ENCODE assay signal across 20 mouse cellular contexts in the genomic region with DNA sequence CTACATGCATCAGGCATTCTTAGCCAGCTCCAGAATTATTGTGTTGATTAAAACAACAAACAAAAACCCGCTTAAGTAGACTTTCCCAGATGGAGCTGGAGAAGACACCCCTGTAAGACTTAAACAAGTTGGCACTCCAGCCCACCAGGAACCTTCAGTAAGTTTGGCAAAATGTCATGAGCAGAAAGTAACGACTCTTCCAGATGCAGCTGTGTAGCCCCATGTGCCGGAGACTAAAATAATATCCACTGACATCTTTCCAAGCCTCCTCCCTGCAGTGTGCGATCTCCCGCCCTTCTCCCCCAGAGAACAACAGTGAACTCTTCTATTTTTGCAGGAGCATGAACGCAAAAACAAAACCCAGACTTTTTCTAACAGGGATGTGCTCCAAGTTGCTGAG.
DNase-seq lines count a peak whose midpoint lies in the region; ATAC-seq and TF ChIP-seq lines count a peak whose summit lies in the region.
"Had no signal": no experiment of that assay in that cellular context is flagged by ENCODE, and none has a peak within 500 bp of the region (broad histone marks: within the 10 kb centered on the region; RNA-seq: fewer than 3 reads in every experiment).

No protein-coding gene starts in this region.

- no peak for TF ChIP-seq CTCF in lung, embryonic 14.5 days (IDR thresholded peaks at IDR 0.05; ENCODE audit: low read depth)
- TF ChIP-seq CTCF in stomach, postnatal 0 days (IDR thresholded peaks at IDR 0.05; ENCODE audit: low read depth), result no peak

- peaks cover 25% of the 10 kb centered on the region; the same call in 1 of the 2 replicates for H3K4me1 ChIP-seq in kidney, embryonic 14.5 days (ENCODE audit: control insufficient read depth, insufficient read depth, low read length)
- 0 out of 2 replicates have a peak, but pooled peaks cover 7% of the 10 kb centered on the region for H3K4me1 ChIP-seq in lung, embryonic 14.5 days (ENCODE audit: insufficient read depth)
- peaks cover 4% of the 10 kb centered on the region; the same call in 1 of the 2 replicates for H3K4me1 ChIP-seq in stomach, embryonic 15.5 days
- no peaks in the 10 kb centered on the region for H3K4me1 ChIP-seq in stomach, postnatal 0 days (replicated peaks; ENCODE audit: control insufficient read depth, insufficient read depth)

- ATAC-seq in kidney, embryonic 14.5 days (ENCODE audit: low FRiP score, low TSS enrichment), result no peak
- no peak for ATAC-seq in lung, embryonic 14.5 days (ENCODE audit: insufficient read depth)
- ATAC-seq in stomach, embryonic 15.5 days (ENCODE audit: insufficient read depth, low FRiP score, low read depth), result no peak
- ATAC-seq in stomach, postnatal 0 days (ENCODE audit: low FRiP score, low TSS enrichment), result no peak
- ATAC-seq: forebrain, embryonic 14.5 days had no signal

- H3K27ac ChIP-seq in kidney, embryonic 14.5 days (ENCODE audit: low read depth, low read length), result peak overlapping the region; percentile 10; the same call in 1 of the 2 replicates
- H3K27ac ChIP-seq in lung, embryonic 14.5 days (ENCODE audit: low read depth), result peak overlapping the region; percentile 66
- H3K27ac ChIP-seq in stomach, embryonic 15.5 days, result 0 out of 2 replicates have a peak overlapping the region, but pooled peaks have one; percentile 31
- no peak overlapping the region for H3K27ac ChIP-seq in stomach, postnatal 0 days (replicated peaks)
- H3K27ac ChIP-seq: embryonic facial prominence, embryonic 15.5 days; forebrain, embryonic 10.5 days; gastrocnemius, adult 2 months; hindbrain, embryonic 10.5 days; hindbrain, embryonic 14.5 days had no signal

- H3K9ac ChIP-seq in kidney, embryonic 14.5 days (ENCODE audit: low read depth, low read length), result no peak overlapping the region; the same call in 1 of the 2 replicates
- H3K9ac ChIP-seq in lung, embryonic 14.5 days, result no peak overlapping the region
- H3K9ac ChIP-seq in stomach, embryonic 15.5 days, result no peak overlapping the region
- H3K9ac ChIP-seq in stomach, postnatal 0 days (ENCODE audit: low read length), result no peak overlapping the region
- H3K9ac ChIP-seq: embryonic facial prominence, embryonic 15.5 days; heart, embryonic 12.5 days; hindbrain, embryonic 14.5 days had no signal

- intact Hi-C loops in left cerebral cortex, postnatal 25 days (cut with DNase I), result loop anchor here (5.0 kb wide), 1 partner anchor 281 kb away; no protein-coding TSS in a partner anchor

- H3K27me3 ChIP-seq in kidney, embryonic 14.5 days (ENCODE audit: control insufficient read depth, insufficient read depth, low read length), result no peaks in the 10 kb centered on the region
- H3K27me3 ChIP-seq in lung, embryonic 14.5 days (ENCODE audit: insufficient read depth, low read length), result no peaks in the 10 kb centered on the region
- no peaks in the 10 kb centered on the region for H3K27me3 ChIP-seq in stomach, embryonic 15.5 days (replicated peaks)
- H3K27me3 ChIP-seq in stomach, postnatal 0 days (ENCODE audit: control insufficient read depth, insufficient read depth, low read length), result no peaks in the 10 kb centered on the region
- H3K27me3 ChIP-seq: embryonic facial prominence, embryonic 15.5 days; heart, embryonic 12.5 days had no signal

- no peaks in the 10 kb centered on the region for H3K36me3 ChIP-seq in kidney, embryonic 14.5 days (ENCODE audit: control insufficient read depth, insufficient read depth, low read length)
- no peaks in the 10 kb centered on the region for H3K36me3 ChIP-seq in lung, embryonic 14.5 days (ENCODE audit: insufficient read depth)
- H3K36me3 ChIP-seq in stomach, embryonic 15.5 days, result no peaks in the 10 kb centered on the region
- no peaks in the 10 kb centered on the region for H3K36me3 ChIP-seq in stomach, postnatal 0 days (ENCODE audit: control insufficient read depth, insufficient read depth, low read length)
- H3K36me3 ChIP-seq: embryonic facial prominence, embryonic 15.5 days; forebrain, embryonic 10.5 days; heart, embryonic 12.5 days; hindbrain, embryonic 10.5 days had no signal

- no peaks in the 10 kb centered on the region for H3K9me3 ChIP-seq in kidney, embryonic 14.5 days (ENCODE audit: control insufficient read depth, low read length)
- no peaks in the 10 kb centered on the region for H3K9me3 ChIP-seq in lung, embryonic 14.5 days (ENCODE audit: low read depth, low read length)
- no peaks in the 10 kb centered on the region for H3K9me3 ChIP-seq in stomach, embryonic 15.5 days
- H3K9me3 ChIP-seq in stomach, postnatal 0 days (ENCODE audit: control insufficient read depth, low read length), result no peaks in the 10 kb centered on the region
- H3K9me3 ChIP-seq: embryonic facial prominence, embryonic 15.5 days; forebrain, embryonic 10.5 days; heart, embryonic 12.5 days; hindbrain, embryonic 10.5 days had no signal

- H3K4me3 ChIP-seq in kidney, embryonic 14.5 days (ENCODE audit: low read length), result no peak overlapping the region
- H3K4me3 ChIP-seq in lung, embryonic 14.5 days (ENCODE audit: low read depth, low read length), result no peak overlapping the region
- no peak overlapping the region for H3K4me3 ChIP-seq in stomach, embryonic 15.5 days (replicated peaks)
- H3K4me3 ChIP-seq in stomach, postnatal 0 days (ENCODE audit: low read depth, low read length), result no peak overlapping the region
- H3K4me3 ChIP-seq: embryonic facial prominence, embryonic 15.5 days; erythroblast, embryonic 14.5 days; forebrain, embryonic 10.5 days; gastrocnemius, adult 2 months; heart, embryonic 12.5 days; hindbrain, embryonic 10.5 days had no signal

- DNase-seq in kidney, postnatal 10 days, result no peak
- DNase-seq in lung, embryonic 14.5 days, result peak; percentile 64
- DNase-seq in lung, postnatal 36 days, result no peak
- no peak for DNase-seq in stomach, postnatal 0 days (ENCODE audit: low spot score)
- no peak for DNase-seq in left cerebral cortex, postnatal 25 days (ENCODE audit: low spot score in 2 of 2)
- DNase-seq: adrenal gland, adult 2 months; adrenal gland, postnatal 25 days; cerebellum, adult 8-10 months; cerebellum, postnatal 14 days; gastrocnemius, adult 2 months; gastrocnemius, postnatal 25 days had no signal

- no peak for TF ChIP-seq EP300 in stomach, postnatal 0 days (optimal IDR thresholded peaks at IDR 0.05)

- WGBS in kidney, embryonic 14.5 days, result 37% methylated on average over 6 of the region's 6 CpGs
- 42% methylated on average over 6 of the region's 6 CpGs for WGBS in lung, embryonic 14.5 days
- 42% methylated on average over 6 of the region's 6 CpGs for WGBS in stomach, embryonic 15.5 days
- WGBS in stomach, postnatal 0 days, result 39% methylated on average over 6 of the region's 6 CpGs

- no peak overlapping the region for H3K4me2 ChIP-seq in kidney, embryonic 14.5 days (replicated peaks; ENCODE audit: low read depth, low read length)
- no peak overlapping the region for H3K4me2 ChIP-seq in lung, embryonic 14.5 days
- H3K4me2 ChIP-seq in stomach, embryonic 15.5 days, result no peak overlapping the region
- no peak overlapping the region for H3K4me2 ChIP-seq in stomach, postnatal 0 days (replicated peaks; ENCODE audit: low read depth)
- H3K4me2 ChIP-seq: embryonic facial prominence, embryonic 15.5 days; heart, embryonic 12.5 days; hindbrain, embryonic 14.5 days had no signal
